Mouse (Mus musculus): Measurements from ENCODE around the gene Slc25a21.

GRCm38 (mm10) chr12:56681096-56681811 is 516.0 kb downstream of the Slc25a21 start:
- TF ChIP-seq POLR2A (IDR thresholded peaks at IDR 0.05; ENCODE audit: borderline replicate concordance, insufficient read depth, low read length), result no peak
- 0 out of 2 replicates have a peak, but pooled peaks have one; percentile 12 for TF ChIP-seq CTCF (IDR thresholded peaks at IDR 0.05; ENCODE audit: borderline replicate concordance, insufficient read depth, low read depth, low read length)
